16 mouse cellular contexts compared by ENCODE assay signal in genomic region chr8:128106569-128106968, GRCm38 (mm10).
"Had no signal": no experiment of that assay in that cellular context is flagged by ENCODE, and none has a peak within 500 bp of the region (broad histone marks: within the 10 kb centered on the region; RNA-seq: fewer than 3 reads in every experiment).

No protein-coding gene starts in this region.

- DNase-seq: retina, postnatal 1 day; right cerebral cortex, adult 18-20 months; right cerebral cortex, postnatal 14 days; right cerebral cortex, postnatal 25 days; right cerebral cortex, postnatal 4 days; spleen, adult 18-20 months; thymus, adult 18-20 months; thymus, adult 2 months; thymus, postnatal 14 days; thymus, postnatal 25 days; thymus, postnatal 36 days; thymus, postnatal 4 days had no signal

- H3K4me1 ChIP-seq: neural tube, embryonic 12.5 days; stomach, embryonic 15.5 days had no signal

- H3K9ac ChIP-seq: neural tube, embryonic 12.5 days; neural tube, embryonic 15.5 days; stomach, embryonic 15.5 days had no signal

- H3K4me3 ChIP-seq: neural tube, embryonic 12.5 days; neural tube, embryonic 15.5 days; stomach, embryonic 15.5 days had no signal

- H3K9me3 ChIP-seq: neural tube, embryonic 12.5 days; neural tube, embryonic 15.5 days; stomach, embryonic 15.5 days had no signal

- H3K27ac ChIP-seq: neural tube, embryonic 12.5 days; neural tube, embryonic 15.5 days; stomach, embryonic 15.5 days; stomach, postnatal 0 days had no signal

- H3K27me3 ChIP-seq: neural tube, embryonic 12.5 days; neural tube, embryonic 15.5 days; stomach, embryonic 15.5 days had no signal

- H3K4me2 ChIP-seq: neural tube, embryonic 12.5 days; neural tube, embryonic 15.5 days; stomach, embryonic 15.5 days had no signal

- H3K36me3 ChIP-seq: neural tube, embryonic 12.5 days; neural tube, embryonic 15.5 days; stomach, embryonic 15.5 days had no signal
